Mouse (Mus musculus): ENCODE measurements around the gene Cblc.

Cblc gene

DNA sequence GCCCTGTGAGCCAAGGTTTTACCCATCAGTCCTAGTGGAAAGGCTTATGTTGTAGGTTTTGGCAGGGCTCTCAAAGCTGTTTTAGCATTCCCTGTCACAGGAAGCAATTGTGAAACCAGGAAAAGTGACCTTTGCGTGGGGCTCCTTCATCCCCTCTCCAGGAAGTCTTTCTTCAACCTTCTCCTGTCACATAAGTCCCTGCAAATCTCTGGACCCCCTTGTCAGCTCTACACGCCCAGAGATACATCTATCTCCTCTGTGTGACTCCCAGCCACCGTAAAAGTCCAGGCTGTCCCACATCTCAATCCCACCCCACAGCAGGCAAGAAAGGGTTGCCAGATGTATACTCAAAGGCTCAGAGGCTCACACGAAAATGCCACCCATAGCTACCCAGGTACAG lies 24.9 kb downstream of the Cblc start:
- no peak for TF ChIP-seq GATA4 (IDR thresholded peaks at IDR 0.05; ENCODE audit: insufficient replicate concordance, low read length)

DNA sequence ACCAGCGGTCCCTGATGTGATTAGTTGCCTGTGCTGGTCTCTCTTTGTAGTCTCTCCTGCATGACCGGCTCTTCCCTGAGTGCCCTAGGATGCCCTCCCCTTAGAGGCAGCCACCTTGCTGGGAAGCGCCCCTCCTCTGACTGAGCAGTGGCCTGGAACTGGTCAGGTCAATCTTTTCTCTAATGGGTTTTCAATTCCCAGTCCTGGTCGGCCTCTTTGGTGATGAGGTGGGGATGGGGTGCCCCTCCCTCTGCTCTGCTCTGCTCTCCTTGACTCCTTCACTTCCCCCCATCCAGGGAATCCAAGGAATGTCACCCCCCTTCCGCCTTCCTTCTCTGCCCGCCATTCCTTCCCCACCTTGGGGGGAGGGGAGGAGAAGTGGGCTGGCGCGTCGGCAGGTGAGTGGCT lies 25.6 kb downstream of the Cblc start, which contains the start of gene Bcam:
Gene Bcam, minus strand, starts transcription at position 33 of the 408 bp plus-strand sequence.
- no peak for TF ChIP-seq GATA4 (IDR thresholded peaks at IDR 0.05; ENCODE audit: insufficient replicate concordance, low read length)

DNA sequence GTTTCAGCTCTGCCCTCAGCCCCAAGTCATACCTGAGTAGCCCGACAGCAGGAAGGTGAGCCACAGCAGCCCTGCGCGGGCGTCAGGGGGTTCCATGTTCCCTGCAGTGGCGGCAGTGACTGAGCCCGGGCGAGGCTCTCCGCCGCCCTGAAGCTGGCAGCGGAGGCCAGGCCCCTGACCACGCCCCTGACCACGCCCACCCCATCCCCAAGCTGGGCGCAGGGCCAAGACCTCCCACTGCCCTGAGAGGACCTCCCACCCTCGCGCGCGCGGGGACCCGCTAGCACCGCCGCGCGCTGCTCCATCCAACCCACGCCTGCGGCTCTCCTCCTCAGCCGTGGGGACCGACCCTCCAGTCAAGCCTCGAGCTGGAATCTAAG lies 26.2 kb downstream of the Cblc start:
- TF ChIP-seq GATA4 (IDR thresholded peaks at IDR 0.05; ENCODE audit: insufficient replicate concordance, low read length), result no peak

DNA sequence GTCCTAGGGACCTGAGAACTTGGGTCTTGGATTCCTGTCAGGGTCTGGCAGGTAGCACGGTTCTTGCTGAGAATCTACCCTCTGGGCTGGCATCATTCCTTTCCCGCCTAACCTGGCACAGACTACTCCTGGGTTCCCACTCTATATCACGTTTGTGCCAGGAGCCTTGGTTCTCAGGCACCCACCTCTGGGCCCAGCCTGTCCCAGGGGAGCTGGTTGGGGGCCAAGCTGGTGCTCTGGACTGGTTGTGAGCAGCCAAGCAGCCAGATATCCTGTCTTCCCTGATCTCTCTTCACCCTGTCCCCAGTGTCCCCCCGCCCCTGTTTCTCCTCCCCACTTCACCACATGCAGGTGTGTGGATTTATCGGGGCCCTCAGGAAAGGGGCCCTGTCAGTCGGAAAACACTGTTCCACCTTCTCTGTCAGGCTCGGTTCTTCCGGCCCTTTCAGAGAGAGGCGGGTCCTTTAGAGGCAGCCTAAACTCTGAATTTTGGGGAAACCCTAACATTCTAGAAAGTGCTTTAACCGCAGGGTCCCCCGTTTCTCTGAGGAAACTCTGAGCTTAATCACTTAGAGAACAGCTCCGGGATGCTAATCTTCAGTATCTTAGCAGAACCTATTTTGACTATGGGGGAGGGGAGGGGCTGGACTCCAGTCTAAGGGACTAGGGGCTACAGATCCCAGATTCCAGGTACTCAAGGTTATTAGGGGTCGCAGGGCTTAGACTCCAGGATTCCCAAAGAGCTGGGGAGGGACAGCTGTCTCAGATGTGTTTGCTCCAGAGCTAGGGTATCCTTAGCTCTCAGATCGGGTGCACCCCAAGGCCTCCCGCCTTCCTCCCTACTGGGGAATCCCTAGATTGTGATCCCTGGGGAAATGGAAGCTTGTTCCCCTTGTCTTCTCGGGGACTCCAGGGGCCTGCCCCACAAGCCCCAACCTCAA lies 26.9 kb downstream of the Cblc start:
- no peak for TF ChIP-seq GATA4 (IDR thresholded peaks at IDR 0.05; ENCODE audit: insufficient replicate concordance, low read length)

DNA sequence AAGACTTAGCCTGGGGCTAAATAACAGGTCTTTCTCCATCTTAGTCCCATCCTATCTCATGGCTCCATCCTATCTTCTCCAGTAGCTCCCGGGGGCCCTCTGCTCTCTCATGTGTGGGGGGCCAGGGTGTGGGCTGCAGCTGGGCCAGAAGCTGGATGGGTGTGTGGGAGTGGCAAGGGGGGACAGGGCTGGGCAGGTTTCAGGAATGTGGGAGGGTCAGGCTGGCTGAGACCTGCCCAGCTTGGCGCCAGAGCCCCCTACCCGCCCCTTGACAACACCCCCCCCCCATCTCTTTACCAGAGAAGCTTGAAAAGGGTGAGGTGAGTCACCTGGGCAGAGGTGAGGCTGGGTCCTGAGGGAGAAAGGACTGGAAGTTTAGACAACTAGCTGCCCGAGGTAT lies 27.6 kb downstream of the Cblc start:
- TF ChIP-seq GATA4 (IDR thresholded peaks at IDR 0.05; ENCODE audit: insufficient replicate concordance, low read length), result no peak

DNA sequence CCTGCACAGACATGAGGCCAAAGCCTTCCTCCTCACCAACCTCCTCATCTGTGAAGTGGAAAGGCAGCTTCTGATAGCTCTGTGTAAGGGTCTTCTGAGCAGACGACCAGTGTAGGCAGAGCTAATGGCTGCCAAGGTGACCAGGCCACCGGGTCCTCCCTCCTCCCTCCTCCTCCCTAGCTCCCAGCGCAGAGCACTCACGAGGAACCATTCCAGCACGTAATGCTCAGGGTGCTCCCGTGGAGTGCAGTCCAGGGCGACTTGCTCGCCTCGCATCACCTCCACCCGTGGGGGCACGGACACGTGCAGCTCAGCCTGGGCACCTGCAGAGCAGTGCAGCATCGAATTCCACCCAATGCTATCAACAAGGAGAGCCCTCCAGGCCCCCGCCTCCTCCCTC lies 28.4 kb downstream of the Cblc start:
- TF ChIP-seq GATA4 (IDR thresholded peaks at IDR 0.05; ENCODE audit: insufficient replicate concordance, low read length), result no peak

DNA sequence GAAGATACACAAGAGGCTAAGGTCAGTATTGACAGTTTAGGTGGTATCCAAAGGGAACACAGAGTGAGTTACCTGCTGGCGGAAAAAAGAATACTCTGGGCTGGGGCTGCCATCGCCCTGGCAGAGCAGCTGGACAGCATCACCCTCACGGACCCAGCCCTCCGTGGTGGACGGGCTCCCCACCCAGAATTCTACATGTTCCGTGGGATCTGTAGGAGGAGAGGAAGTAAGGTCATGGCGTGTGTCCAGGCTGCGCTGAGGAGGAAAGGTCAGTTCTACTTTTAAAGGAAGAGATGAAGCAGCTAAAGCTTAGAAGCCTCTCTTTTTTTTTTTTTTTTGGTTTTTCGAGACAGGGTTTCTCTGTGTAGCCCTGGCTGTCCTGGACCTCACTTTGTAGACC lies 32.0 kb downstream of the Cblc start:
- TF ChIP-seq GATA4 (IDR thresholded peaks at IDR 0.05; ENCODE audit: insufficient replicate concordance, low read length), result no peak

DNA sequence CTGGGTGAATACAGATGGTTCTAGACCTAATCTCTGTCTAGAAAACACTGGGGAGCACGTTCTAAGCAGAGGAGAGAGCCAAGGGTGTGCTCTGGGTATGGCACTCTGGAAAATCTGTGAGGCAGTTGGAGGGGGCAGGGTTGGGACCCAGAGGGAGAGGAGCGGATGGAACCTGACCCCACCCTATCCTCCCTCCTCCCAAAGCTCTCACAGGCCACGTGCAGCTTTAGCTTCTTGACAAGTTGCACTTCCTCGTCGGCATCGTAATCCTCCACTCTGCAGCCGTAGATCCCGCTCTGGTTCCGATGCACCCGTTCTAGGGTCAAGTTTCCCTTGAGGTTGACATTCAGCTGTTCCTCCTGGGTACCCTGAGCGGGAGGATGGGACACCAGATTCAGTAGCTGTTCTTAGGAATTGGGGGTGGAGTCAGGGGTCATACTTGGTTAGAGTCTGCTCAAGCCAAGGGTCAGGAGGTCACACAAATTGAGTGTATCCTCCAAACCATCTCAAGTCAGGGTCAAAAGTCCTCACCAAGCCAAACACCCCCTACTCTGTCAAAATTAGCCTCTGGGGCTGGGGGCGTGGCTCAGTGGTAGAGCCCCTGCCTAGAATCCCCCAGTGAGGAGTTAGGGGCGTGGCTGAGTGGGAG lies 32.7 kb downstream of the Cblc start:
- TF ChIP-seq GATA4 (IDR thresholded peaks at IDR 0.05; ENCODE audit: insufficient replicate concordance, low read length), result no peak

DNA sequence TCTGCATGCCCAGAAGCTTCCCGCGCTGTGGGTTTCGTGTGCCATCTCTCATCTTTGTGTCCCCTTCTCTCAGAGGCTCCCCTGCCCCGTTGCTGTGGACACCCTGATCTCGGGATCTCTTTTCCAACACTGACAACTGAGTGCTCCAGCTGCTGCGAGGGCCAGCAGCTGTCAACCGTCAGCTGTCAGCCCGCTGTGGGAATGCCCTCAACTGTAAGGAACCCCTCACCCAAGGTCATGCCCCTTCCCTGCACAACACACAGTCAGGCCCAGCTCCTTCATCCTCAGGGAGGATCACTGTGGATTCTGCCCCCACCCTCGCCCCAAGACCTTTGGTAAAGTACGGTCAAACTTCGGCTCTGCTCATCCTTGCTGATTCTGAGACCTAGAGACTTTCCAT lies 34.3 kb downstream of the Cblc start:
- no peak for TF ChIP-seq GATA4 (IDR thresholded peaks at IDR 0.05; ENCODE audit: insufficient replicate concordance, low read length)

DNA sequence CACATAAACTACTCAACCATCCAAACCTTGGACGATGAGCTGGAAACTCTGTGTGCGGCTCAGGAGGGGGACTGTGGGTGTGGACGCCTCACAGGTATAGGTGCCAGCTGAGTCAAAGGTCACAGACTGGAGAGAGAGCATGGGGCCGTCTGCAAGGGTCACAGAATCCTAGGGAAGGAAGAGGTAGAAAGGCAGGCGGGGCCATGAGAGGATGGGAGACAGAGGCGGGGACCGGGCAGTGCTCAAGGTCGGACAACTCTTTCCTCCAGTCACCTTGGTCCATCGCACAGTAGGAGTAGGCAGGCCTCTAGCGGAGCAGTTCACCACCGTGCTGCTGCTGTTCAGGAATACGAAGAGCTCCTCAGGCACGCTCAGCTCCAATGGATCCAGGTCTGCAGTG lies 36.6 kb downstream of the Cblc start:
- TF ChIP-seq GATA4 (IDR thresholded peaks at IDR 0.05; ENCODE audit: insufficient replicate concordance, low read length), result no peak

DNA sequence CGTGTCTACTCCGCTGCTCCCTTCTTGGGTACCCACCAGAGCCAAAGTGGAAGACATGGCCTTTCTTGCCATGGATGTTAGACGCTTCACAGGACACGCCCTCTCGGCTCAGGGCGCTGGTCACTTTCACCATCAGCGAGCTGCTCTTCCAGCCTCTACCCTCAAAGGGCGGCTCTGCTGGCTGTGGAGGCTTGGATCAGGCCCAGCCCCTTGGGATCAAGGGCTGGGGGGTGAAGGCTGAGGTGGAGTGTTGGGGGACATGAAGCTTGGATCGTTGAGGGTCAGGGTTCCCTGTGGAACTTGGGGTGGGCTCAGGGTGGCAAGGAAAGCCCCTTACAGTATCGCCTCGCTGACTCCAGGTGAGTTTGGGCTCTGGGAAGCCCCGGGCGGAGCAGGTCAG lies 38.0 kb downstream of the Cblc start:
- no peak for TF ChIP-seq GATA4 (IDR thresholded peaks at IDR 0.05; ENCODE audit: insufficient replicate concordance, low read length)

DNA sequence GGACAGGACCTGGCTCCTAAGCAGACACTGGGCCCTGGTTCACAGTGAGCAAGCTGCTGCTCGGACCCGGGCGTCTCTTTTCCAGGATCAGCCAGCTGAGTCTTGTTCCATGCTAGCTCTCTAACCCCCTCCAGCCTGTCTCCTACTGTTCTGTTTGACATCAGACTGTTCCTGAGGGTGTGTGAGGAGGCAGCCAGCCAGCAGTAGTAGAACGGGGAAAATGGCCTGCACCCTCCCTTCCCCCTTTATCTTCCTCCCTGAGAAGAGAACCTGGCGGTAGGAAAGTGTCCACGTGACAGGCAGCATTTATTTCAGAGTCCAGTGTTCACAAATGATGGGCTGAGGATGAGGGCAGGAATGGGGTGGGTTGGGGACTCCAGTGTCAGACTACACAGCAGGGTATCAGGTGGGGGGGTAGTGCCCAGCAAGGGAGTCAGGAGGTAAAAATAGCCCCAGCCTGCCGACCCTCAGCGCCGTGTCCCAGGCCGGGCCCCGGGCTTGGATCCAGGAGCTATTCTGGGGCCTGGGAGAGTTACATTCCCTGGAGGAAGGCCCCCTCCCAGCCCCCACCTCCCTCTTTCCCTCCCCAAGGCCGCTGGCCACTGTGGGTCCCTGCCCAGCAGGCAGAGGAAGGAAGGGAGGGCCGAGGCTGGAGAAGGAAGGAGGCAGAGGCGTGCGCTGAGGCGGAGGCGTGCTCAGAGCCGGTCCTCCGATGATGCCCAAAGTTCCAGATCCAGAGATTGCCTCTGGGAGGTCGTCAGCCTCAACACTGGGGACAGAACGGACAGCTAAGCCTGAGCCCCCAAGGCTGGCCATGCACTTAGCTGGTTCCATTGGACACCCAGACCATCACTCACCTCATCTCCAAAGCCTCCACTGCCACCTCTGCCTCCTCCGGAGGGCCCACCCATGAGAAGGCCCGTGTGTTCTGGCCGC lies 40.5 kb downstream of the Cblc start:
- TF ChIP-seq GATA4 (IDR thresholded peaks at IDR 0.05; ENCODE audit: insufficient replicate concordance, low read length), result no peak; the same call in 1 of the 2 replicates

DNA sequence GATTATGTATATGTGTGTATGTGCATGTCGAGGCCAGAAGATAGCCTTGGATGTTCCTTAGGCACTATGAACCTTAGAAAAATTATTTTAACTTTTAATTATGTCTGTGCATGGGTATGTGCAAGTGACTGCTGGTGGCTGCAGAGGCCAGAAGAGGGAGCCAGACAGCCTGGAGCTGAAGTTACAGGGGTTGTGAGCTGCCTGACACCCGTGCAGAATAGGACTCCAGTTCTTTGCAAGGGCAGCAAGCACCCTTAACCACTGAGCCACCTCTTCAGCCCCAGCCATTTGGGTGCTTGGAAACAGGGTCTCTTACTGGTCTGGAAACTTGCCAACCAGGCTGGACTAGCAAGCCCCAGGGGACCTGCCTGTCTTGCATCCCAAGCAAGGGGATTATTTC lies 41.6 kb downstream of the Cblc start:
- TF ChIP-seq GATA4 (IDR thresholded peaks at IDR 0.05; ENCODE audit: insufficient replicate concordance, low read length), result no peak

DNA sequence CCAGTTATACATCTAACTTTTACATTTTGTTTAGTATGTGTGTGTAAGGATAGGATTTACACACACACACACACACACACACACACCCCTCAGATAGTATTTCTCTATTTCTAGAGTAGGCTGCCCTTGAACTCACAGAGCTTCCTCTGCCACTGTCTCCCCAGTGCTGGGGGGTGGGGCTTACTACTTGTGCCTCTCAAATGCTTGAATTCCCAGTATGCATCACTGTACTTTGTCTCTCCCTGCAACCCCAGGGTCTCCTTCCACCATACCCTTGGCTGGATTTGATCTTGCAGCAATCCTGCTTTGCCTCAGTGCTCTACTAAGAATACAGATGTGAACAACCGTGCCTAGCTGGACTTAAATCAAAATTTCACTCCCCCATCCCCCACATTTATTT lies 42.5 kb downstream of the Cblc start:
- no peak for TF ChIP-seq GATA4 (IDR thresholded peaks at IDR 0.05; ENCODE audit: insufficient replicate concordance, low read length)

DNA sequence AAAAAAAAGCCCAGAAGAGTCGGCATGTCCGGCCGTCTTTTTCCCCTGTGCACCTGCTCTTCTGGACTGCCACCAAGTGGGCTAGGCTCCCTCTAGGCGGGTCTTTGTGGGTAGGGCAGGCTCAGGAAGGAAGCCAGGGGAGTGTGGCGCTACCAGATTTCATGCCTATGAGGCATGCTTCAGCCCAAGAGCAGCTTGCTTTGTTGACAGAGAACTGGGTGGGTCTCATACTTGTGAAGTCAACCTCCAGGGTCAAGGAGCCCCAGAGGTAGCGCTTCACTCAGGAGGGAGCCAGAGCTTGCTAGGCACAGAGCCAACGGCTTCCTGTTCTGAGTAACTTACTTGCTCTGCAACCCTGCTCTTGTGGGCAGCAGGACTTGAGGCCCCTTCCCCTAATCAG lies 43.0 kb downstream of the Cblc start:
- TF ChIP-seq GATA4 (IDR thresholded peaks at IDR 0.05; ENCODE audit: insufficient replicate concordance, low read length), result no peak
